ENCODE assay signal across 18 mouse cellular contexts in the genomic region with DNA sequence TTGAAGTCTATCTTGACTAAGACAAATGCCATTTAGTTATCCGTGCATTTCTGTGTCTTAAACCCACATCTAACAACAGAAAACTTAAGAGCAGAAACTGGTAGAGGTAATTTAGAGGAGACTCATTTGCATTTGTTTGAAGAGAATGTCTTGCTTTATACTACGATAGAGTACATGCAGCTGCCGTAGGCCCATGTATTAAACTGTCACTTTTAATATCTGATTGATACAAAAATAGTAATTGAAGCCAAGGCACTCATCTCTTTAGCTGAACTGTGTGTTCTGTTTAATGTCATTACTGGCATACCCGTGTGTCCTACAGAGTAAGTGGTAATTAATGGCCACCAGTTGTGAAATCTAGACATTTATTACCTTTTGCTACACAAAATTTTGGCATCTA.
"Had no signal": no experiment of that assay in that cellular context is flagged by ENCODE, and none has a peak within 500 bp of the region (broad histone marks: within the 10 kb centered on the region; RNA-seq: fewer than 3 reads in every experiment).

No protein-coding gene starts in this region.

- H3K36me3 ChIP-seq: lung, embryonic 15.5 days; midbrain, embryonic 13.5 days; midbrain, embryonic 15.5 days; neural tube, embryonic 12.5 days had no signal

- H3K27ac ChIP-seq: lung, embryonic 15.5 days; macrophage; midbrain, embryonic 13.5 days; midbrain, embryonic 15.5 days; neural tube, embryonic 12.5 days had no signal

- H3K4me3 ChIP-seq: lung, embryonic 15.5 days; megakaryocyte, embryonic 14.5 days; midbrain, embryonic 13.5 days; midbrain, embryonic 15.5 days; neural tube, embryonic 12.5 days had no signal

- H3K4me1 ChIP-seq: lung, embryonic 15.5 days; megakaryocyte, embryonic 14.5 days; midbrain, embryonic 13.5 days; midbrain, embryonic 15.5 days; neural tube, embryonic 12.5 days had no signal

- H3K27me3 ChIP-seq: lung, embryonic 15.5 days; megakaryocyte, embryonic 14.5 days; midbrain, embryonic 13.5 days; midbrain, embryonic 15.5 days; neural tube, embryonic 12.5 days had no signal

- H3K9me3 ChIP-seq: lung, embryonic 15.5 days; midbrain, embryonic 13.5 days; midbrain, embryonic 15.5 days; neural tube, embryonic 12.5 days had no signal

- DNase-seq: liver, postnatal 0 days; lung, adult 2 months; lung, postnatal 14 days; lung, postnatal 36 days; right cerebral cortex, postnatal 14 days; right cerebral cortex, postnatal 4 days; spleen, adult 18-20 months; thymus, adult 18-20 months; thymus, postnatal 14 days; thymus, postnatal 36 days had no signal

- H3K9ac ChIP-seq: liver, postnatal 0 days; lung, embryonic 15.5 days; midbrain, embryonic 13.5 days; midbrain, embryonic 15.5 days; neural tube, embryonic 12.5 days had no signal

- ATAC-seq: liver, postnatal 0 days; lung, postnatal 0 days; midbrain, embryonic 13.5 days; midbrain, embryonic 15.5 days had no signal

- H3K4me2 ChIP-seq: lung, embryonic 15.5 days; midbrain, embryonic 11.5 days; midbrain, embryonic 13.5 days; midbrain, embryonic 15.5 days; neural tube, embryonic 12.5 days had no signal
